Mouse (Mus musculus): ENCODE data around the gene Ano2.

GRCm38 (mm10) chr6:125878671-125879070 is 188.5 kb downstream of the Ano2 start:
- no peak for TF ChIP-seq EP300 (IDR thresholded peaks at IDR 0.05)
- TF ChIP-seq CTCF (IDR thresholded peaks at IDR 0.05), result no peak
